Mouse (Mus musculus): ENCODE data around the gene Lrrc74a. TPM values are rescaled to one million over a fixed set of nuclear protein-coding genes. Genes with fewer than 3 reads are reported as not detected.
A peak's percentile ranks its signal among the peaks of the same experiment; 100 is the strongest.

The Lrrc74a gene
- total RNA-seq (2022), result not detected

DNA sequence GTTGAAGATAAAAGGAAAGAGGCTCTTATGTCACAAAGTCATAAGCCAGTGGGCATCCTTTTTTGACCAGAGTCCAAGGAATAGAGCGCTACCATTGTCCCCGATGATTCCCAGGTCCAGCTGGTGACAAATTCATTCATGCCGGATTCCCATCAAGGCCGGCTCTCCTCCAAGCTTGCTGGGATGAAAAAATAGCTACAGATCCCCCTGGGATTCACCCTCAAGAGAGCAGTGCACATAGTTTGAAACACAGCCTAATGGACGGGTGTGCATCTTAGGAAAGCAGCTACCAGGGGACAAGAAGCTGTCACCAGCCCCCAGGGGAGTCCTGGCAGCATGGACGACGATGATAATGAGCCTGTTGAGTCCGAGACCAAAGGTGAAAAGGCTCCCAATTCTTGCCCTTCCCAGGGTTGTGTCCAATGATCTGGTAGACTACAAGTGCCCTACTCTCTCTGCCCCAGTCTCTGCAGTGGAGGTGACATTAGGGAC is at the start of gene Lrrc74a:
TSS of gene Lrrc74a (plus strand) at position 51 of the 492 bp plus-strand sequence.
- DNase-seq (ENCODE audit: low spot score in 2 of 2), result no peak

DNA sequence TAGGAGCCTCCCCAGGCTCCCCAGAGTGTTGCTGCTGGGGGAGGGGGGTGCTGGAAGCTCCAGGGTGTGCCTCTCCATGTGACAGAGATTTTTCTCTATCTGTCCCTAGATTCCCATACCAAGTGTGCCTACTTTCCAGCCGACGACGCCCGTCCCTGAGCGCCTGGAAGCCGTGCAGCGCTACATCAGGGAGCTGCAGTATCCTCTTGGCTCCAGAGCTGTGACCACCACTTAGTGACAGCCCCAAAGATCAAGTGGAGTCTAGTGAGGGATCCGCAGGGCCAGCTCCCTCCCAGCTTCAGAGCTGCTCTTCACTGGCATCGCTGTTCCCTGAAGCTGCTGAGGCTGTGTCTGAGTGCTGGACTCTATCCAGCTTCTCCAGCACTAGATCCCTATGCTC is 48.9 kb upstream of the Lrrc74a start:
- DNase-seq (ENCODE audit: low spot score in 2 of 2), result peak; percentile 48 to 57

DNA sequence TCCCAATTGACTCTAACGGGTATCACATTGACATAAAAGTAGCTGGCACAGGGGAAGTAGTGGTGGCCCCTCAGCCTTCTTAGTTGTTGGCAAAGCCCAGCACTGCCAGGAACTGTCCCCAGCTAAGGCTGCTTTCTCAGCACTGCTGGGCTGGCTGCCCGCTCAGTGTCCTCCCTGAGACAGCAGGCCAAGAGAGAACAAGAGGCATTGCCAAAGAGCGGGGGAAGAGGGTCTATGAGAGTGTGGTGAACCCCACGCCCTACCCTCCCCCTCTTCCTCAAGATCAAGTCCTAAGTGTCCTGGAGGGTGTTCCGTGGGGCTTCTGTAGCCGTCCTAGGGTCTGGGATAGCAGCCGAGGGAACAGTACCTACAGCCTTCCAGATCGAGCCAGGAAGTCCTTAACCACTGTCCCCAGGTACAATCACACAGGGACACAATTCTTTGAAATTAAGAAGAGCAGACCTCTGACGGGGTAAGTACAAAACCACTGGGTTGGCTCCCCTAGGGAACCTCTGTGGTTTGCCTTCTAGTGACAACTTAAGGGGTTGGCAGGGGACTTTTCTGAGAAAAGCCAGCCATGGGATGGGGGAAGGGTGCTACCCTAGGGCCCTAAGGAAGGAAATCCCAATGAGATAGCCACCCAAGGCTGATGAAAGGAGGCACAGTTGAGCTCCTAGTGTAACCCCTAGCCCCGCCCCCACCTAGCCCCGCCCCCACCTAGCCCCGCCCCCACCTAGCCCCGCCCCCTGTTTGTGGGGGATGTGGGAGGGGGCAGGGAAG is 47.4 kb upstream of the Lrrc74a start:
- no peak for DNase-seq (ENCODE audit: low spot score in 2 of 2)

DNA sequence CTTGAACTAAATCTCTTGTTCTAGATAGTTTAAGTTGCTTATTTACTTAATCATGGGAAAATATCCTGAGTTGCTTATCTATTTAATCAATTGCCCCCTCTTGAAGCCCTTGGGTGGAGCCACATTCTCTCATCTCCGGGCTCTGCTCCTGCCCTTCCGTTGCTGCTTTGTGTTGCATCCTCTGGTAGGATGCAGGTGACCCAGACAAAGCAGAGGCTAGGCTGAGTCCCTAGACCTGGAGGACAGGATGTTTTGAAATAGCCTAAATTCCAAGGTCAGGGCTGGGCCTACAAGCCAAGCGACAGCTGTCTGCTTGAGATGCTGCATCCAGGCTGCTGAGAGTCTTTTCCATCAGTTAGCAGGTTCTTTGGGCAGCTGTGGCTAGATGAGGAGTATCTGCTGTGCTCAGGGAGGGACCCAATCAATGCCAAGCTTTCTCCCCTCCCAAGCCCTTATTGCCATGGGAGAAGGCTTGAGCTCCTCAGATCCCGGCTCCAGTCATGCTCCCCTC is 46.7 kb upstream of the Lrrc74a start:
- no peak for DNase-seq (ENCODE audit: low spot score in 2 of 2)

DNA sequence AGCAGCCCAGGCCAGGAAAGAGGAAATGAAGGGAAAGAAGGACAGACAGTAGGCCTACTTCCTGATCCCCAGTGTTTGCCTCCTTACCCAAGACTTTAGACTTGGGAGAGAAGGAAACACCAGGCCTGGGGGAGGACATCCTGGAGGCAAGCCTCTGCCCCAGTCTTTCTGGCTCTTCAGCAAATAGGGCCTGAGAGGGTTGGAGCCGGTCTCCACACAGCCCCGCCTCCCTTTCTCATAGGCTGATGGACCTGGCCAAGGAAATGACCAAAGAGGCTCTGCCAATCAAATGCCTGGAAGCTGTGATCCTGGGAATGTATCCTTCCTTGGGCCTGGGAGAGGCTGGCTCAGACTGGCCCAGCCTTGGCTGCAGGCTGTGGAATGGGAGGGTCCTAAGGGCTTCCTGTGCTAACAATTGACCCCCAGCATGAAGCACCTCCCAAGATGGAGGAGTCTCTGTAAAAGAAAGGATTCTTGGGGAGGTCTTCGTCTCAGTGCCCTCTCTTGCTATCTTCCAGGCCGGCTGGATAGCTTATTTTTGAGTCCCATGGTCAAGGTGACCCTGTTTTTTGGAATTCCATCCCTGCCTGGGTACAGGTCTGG is 46.1 kb upstream of the Lrrc74a start:
- DNase-seq (ENCODE audit: low spot score in 2 of 2), result no peak

DNA sequence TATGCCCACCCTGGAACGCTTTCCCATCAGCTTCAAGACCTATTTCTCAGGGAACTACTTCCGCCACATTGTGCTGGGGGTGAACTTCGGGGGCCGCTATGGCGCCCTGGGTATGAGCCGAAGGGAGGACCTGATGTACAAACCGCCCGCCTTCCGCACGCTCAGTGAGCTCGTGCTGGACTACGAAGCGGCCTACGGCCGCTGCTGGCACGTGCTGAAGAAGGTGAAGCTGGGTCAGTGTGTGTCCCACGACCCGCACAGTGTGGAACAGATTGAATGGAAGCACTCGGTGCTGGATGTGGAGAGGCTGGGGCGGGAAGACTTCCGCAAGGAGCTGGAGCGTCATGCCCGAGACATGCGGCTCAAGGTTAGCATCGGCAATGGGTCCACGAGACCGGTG is 45.3 kb upstream of the Lrrc74a start:
- no peak for DNase-seq (ENCODE audit: low spot score in 2 of 2)

DNA sequence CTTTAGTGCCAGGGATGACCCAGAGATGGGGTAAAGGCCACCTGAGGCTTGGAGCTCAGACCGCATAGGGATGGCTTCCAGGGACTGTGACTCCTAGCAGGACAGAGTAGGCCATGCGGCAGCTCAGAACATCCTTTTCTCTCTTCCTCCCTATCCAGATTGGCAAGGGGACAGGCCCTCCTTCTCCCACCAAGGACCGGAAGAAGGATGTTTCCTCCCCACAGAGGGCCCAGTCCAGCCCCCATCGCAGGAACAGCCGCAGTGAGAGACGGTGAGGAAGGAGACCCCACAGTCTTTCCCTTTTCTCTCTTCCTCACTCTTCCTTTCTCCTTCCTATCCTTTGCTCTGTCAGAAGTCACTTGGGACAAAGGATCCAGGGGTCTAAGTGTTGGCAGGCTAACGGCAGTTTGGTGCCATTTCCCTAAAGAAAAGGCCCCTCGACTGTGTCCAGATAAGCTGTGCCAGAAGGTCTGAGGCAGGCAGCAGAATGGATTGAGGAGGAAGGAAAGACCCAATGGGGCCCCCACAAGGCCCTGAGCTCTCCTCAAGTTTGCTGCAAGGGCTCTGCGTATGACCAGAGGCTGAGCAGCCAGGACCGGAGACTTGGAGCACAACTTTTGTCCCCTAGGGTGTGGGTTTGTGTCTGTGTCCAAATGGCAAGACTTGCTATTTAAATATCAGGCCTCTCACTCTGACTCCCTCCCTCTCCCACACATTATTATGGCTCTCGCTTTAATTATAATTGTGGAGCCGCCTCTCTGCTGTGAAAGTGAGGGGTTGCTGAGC is 43.3 kb upstream of the Lrrc74a start:
- DNase-seq (ENCODE audit: low spot score in 2 of 2), result no peak

DNA sequence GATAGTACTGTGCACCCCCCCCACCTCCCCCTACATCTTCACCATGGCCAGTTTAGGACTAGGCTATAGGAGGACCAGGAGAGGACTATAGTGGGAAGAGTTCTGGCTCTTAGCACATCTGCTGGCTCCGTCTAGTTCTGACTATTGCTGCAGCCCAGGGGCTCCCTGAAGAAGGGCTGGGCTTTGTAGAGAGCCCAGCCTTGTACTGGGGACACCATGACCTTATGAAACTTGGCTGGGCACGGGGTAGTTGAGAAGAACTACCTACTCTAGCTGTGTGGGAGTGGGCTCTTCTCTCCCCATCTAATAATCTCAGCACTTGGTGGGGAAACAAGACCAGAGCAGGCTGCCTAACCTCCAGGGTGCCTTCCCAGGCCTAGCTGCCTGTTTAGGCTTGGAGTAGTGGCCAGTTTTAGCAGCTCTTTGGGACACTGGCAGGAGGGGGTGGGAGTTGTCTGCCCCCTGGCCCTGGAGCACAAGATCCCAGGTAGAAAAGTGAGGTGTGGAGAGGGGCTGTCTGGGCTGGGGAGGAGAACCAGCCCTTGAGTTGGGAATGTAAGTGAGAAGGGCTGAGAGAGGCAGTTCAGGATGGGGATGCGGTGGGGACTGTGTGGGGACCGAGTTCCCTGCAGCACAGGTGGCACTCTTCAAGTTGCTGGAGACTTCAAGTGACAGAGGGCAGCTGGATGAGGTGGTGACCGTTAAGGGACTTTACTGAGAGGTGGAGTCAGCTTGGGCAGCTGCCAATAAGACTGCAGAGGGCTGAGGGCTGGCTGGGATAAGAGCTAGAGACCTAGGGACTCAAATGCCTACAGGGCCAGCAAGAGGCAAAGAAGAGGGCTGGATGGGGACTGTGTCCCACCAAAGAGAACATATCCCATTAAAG is 41.5 kb upstream of the Lrrc74a start:
- peak in 1 of 2 experiments; percentile 3 for DNase-seq (ENCODE audit: low spot score in 2 of 2)

DNA sequence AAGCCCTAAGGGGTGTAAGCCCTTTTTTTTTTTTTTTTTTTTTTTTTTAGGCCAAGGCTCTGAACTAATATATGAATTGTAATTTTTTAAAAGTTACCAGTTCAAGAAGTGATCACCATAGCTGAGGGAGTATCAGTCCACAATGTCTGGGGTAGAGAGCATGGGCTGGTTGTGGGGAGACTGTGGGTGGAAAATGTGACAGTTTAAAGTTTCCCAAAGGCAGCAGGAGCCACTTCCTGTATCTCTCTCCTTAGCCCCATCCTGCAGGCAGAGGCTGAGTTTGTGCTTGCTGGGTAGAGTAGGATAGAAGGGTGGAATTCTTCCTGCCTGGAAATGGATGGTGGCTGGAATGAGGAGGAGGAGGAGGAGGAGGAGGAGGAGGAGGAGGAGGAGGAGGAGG is 40.8 kb upstream of the Lrrc74a start:
- no peak for DNase-seq (ENCODE audit: low spot score in 2 of 2)

DNA sequence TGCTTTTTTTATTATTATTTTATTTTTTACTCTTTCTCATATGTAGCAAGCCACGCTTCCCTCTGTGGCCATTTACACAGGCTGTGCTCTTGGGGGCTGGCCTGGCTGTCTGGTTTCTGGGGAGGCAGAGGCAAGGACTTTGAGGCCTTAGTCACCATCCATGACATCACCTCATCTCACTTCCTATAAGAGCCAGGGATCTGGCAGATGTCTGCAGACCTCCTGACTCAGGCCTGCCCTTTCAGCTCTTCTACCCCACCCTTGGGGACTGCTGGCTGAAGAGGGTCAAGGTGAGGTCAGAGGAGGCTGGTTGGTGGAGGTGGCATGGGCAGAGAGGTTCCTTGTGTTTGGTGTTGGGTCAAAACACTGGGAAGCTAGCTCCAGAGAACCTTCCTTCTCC is 39.7 kb upstream of the Lrrc74a start:
- DNase-seq (ENCODE audit: low spot score in 2 of 2), result no peak

DNA sequence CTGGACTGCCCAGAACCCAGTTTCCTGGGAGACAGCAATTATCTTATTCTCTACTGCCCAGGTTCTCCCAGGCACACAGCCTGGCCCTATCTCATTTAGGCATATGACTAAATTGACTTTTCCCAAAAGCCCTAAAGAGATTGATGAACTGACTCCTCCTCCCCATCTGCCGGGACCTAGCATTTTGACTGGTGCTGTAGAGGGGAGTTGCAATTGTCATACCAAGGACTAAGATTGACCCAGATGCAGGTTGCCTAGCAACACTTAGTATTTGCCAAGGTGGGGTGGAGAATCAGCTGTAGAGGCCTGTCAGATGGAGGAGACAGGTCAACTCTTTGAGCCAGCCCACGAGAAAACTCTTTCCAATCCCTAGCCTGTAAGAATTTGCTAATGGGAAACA is 36.2 kb upstream of the Lrrc74a start:
- DNase-seq (ENCODE audit: low spot score in 2 of 2), result peak in 1 of 2 experiments; percentile 3

DNA sequence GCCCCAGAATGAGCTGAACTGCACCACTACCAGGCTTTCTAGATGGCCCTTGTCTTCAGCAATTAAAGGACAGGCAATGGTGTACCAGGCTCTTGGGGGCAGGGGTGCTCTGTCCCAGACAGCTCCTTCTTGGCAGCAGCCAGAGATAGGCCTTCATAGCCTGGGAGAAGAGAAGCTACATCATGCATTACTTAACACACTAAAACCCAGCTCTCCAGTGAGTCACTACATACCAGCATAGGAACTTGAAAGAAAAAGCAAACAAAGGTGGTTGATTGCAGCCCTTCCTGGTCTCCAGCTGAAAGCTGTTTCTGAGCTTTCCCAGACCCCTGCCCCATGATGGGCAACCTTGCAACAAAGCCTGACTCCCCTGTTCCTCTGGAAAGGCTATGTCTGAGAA is 35.6 kb upstream of the Lrrc74a start:
- DNase-seq (ENCODE audit: low spot score in 2 of 2), result no peak

DNA sequence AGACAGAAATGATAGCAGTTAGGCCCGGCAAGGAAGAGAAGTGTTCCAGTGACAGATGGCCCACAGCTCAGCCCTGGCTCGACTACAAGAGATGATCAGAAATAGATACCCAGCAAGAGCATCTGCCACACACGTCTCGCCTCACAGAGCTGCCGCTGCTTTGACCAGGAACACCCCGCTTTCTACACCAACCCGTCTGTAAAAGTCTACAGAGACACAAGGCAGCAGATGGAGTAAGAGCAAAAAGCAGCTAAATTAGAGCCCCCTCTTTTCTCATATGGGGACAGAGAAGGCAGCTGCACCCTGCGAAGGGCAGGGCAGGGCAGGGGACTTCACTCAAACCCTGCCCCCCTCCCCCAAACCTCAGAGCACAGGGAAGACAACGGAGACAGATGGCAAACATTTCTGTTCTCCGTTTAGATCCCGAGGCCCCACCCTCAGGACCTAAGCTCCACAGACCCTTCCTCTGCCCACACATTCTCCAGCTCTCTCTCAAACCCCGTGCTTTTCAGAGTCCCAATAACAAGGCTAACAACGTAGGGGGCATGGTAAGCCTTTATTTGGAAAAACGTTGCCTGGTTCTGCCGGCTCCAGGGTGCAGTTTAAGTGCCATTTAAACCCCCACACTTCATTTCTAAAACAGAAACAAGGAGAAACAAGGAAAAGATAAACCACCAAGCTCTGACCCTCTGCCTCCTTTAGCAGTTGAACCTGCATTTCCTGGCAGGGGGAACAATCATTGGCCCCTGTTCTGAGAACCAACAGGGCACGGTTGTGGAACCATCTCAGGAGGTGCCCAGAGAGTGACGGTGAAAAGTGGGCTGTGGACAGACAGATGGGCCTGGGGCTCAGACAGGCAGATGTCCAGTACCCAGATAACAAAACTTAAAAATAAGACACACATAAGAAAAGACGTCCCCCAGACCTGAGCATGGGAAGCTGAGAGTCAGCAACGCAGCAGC is 33.9 kb upstream of the Lrrc74a start:
- peak; percentile 92 to 93 for DNase-seq (ENCODE audit: low spot score in 2 of 2)

DNA sequence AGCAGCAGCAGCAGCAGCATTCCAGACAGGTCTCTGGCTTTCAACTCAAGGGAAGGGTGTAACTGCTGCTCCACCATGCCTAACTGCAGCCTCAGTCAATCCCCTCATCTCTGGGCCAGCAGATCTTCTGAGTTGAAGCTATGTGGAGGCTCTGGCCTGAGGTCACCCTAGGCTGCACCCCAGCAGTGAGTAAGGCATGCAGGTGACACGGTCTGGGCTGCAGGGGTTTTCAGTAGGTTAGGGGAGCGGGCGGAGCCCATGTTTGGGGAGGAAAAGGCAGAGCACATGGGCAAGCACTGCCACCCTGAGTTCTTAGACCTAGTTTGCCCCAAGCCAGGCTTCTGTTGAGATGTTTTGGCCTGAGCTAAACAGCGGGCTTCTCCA is 33.2 kb upstream of the Lrrc74a start:
- DNase-seq (ENCODE audit: low spot score in 2 of 2), result no peak

DNA sequence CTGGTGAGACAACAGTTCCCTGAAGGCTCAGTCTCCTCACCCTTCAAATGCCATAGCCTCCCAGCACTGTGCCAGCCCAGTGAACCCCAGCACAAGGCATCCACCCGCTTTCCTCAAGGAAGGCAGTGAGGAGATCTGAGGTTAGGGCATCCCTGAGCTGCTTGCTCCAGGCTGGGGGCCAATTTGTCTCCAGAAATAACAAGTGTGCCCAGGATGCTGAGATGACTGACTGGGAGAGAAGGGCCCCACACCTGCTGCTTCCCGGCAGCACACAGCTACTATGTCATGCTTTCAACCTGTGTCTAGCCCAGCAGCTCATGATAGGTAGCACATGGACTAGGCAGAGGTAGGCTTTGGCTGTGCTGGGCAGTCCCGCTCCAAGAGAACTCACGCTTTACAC is 32.7 kb upstream of the Lrrc74a start:
- DNase-seq (ENCODE audit: low spot score in 2 of 2), result no peak

DNA sequence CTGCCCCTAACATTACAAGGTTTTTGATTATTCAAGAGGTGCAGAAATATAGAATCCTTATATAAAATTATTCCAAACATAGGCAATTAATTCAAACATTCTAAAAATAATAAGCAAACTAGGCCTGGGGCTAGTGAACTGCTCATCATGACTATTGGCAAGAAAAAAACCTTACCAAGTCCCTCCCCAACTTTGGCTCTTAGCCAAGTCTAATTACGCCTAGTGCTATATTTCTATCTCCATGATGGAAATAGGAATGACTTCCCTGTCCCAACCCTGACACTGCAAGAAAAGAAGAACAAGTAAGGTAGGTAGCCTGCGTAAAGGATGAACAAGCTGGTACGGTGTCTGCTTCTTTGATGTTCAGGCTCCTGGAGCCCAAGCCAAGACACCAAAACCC is 31.5 kb upstream of the Lrrc74a start:
- DNase-seq (ENCODE audit: low spot score in 2 of 2), result no peak

DNA sequence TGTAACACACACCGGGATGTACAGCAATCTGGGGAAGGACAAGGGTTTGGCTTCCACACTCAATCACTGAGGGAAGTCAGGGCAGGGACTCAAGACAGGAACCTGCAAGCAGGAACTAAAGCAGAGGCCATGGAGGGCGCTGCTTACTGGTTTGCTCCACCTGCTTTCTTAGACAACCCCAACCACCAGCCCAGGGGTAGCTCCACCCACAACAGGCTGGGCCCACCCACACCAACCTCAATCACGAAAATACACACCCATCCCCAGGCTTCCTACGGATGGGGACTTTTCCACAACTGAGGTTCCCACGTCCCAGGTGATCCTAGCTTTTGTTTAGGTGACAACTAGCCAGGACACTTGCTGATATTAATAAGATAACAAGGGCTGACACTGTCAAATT is 28.3 kb upstream of the Lrrc74a start:
- no peak for DNase-seq (ENCODE audit: low spot score in 2 of 2)

DNA sequence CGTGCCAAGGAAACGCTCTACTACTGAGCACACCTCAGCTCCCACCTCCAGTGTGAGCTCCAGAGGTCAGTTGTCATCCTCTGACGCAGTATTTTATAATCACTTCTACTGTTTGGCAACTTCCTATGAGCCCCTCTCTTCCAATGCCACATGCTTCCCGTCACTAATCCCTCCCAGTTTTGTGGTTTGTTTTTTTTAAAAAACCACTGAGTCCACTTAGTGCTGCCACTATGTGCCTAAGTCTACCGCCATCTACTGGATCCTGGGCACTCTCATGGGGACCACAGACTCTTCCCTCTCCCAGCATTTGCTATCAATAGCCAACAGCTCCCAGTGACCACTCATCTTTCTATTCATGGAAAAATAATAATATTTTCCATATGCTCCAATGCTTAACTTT is 20.1 kb upstream of the Lrrc74a start:
- DNase-seq (ENCODE audit: low spot score in 2 of 2), result no peak

DNA sequence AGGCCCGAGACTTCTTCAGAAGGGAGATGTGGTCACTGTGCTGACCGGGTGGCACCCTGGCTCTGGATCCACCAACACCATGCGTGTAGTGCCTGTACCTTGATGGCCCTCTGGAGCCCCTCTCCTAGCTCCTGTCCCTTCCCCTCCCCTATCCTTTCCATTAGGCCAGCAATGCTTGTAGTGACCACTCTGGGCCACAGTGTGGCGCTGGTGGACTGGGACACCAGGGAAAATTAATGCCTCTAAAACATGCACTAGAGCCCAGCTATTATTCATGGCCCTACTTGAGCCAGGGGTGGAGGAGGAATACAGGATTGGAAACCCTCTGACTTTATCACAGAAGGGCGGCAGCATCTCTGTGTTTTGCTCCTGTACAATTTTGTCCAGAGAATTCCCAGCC is 18.8 kb upstream of the Lrrc74a start:
- peak in 1 of 2 experiments; percentile 80 for DNase-seq (ENCODE audit: low spot score in 2 of 2)

DNA sequence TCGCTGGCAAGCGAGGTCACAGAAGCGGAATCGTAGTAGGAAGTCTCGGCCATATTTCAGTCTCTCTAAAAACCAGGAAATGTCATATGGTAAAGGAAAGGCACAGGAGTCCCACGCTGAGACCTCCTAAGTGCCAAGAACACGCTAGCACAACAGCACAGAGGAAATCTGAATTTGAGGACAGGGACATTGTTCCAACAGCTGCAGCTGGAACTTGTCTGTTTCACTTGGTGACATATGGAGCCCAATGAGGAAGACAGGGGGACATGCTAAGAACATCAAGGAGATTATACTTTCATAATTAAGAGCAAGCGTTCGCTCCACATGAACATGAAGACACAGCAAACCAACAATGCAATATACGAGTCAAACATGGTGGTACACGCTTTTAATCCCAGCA is 17.2 kb upstream of the Lrrc74a start:
- no peak for DNase-seq (ENCODE audit: low spot score in 2 of 2)
